Mouse (Mus musculus): Measurements from ENCODE around the gene Tcf15. TPM values are rescaled to one million over a fixed set of nuclear protein-coding genes. Genes with fewer than 3 reads are reported as not detected.

The Tcf15 gene
- under 1 TPM; 0.60 to 0.61 TPM for total RNA-seq (2021)

GRCm38 (mm10) chr2:152143279-152144157 lies at the start of gene Tcf15:
Tcf15 (plus strand) TSS chr2:152143561.
- peak in 1 of 2 experiments; percentile 70 for DNase-seq (ENCODE audit: extremely low spot score in 1 of 2, low spot score in 2 of 2)

DNA sequence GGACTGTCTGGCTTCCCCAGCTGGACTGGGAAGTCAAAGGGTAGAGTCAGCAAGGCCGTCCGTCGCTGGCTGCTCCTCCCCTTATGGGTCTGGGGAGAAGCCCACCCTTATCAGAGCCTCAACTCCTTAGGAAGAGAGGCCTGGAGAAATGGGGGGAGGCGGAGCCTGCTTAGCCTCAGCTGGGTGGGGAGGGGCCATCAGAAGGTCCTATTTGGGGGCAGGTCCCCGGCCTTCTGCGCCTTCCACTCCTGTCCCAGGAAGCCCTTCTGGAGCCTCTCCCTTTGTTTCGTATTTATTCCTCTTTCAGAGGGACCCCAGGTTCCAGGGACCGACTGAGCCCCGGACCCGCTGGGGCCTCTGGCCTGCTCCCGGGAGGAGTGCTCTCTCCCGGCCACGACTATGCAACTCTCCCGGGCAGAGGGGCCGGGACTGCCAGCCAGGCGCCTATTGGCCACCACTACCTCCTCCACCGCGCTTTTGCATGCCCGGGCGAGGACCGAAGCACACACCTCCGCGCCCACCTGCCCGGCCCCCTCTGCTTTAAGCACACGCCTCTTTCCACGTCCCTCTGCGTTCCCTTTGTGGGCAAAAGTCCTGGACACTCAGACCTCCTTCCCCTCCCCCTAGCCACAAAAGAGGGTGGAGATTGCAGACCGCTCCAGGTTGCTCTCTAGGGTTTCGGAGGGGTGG lies 48.4 kb upstream of the Tcf15 start:
- intact Hi-C loops (cut with DNase I): loop anchor here (10.0 kb wide), 1 partner anchor 270 kb away; no protein-coding TSS in a partner anchor
- DNase-seq (ENCODE audit: extremely low spot score in 1 of 2, low spot score in 2 of 2): no peak

More at GRCm38 (mm10) chr2:152143279-152144157, at the start of gene Tcf15:
- intact Hi-C loops (cut with DNase I): no loop called here

DNA sequence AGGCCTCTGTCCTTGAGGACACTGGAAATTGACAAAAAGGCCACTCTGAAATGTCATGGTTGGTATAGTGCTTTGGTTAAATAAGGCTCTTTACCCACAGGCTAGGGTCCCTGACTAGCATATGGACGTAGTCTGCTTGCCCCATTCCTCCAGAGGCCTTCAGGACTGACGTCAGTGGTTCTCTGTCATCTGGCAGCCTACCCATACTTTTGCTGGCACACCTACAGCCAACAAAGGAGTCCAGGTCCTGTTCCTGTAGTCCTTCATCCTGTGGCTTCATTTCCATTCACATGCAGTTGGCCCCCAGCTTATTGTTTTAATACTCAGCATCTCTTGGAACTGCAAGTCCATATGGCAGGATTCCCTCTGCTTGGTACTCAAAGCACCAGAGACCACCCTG lies 46.4 kb upstream of the Tcf15 start:
- DNase-seq (ENCODE audit: extremely low spot score in 1 of 2, low spot score in 2 of 2): no peak
- intact Hi-C loops (cut with DNase I): loop anchor here (10.0 kb wide), 1 partner anchor 268 kb away; no protein-coding TSS in a partner anchor

DNA sequence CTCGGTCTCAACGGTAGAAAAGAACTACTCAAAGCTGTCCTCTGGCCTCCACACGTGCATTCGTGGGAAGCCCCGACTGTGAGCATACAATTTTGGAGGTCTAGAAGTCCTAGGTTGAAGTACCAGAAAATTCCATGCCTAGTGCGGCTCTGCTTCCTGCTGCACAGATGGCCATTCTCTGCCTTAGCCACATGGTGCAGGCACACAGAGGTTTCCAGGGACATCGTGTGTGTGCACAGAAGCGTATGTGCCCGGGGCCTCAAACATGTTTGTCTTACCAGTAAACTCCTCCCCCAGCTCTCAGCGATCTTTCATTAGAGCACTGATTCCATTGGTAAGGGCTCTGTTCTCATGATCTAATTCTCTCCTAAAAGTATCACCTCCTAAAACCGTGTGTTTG lies 45.4 kb upstream of the Tcf15 start:
- DNase-seq (ENCODE audit: extremely low spot score in 1 of 2, low spot score in 2 of 2): no peak
- intact Hi-C loops (cut with DNase I): loop anchor here (10.0 kb wide), 1 partner anchor 267 kb away; no protein-coding TSS in a partner anchor

DNA sequence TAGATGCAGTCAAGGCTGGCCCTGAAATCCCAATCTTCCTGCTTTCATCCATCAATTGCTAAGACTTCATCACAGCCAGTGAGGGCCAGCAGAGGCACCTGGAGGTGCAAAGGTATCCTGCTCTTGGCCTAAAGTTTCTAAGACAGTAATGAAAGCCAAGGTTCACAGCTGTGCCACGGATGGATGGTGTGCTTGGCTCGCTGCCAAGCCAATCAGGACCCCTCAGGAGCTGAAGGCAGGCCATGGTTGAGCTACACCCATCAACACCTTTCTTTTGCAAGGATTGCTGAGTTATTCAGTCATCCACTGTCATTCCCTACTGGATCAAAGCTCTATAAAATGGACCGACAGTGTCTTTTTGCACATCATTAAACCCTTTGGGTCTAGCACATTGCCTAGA lies 43.8 kb upstream of the Tcf15 start:
- intact Hi-C loops (cut with DNase I): loop anchor here (10.0 kb wide), 1 partner anchor 265 kb away; no protein-coding TSS in a partner anchor
- DNase-seq (ENCODE audit: extremely low spot score in 1 of 2, low spot score in 2 of 2): no peak

DNA sequence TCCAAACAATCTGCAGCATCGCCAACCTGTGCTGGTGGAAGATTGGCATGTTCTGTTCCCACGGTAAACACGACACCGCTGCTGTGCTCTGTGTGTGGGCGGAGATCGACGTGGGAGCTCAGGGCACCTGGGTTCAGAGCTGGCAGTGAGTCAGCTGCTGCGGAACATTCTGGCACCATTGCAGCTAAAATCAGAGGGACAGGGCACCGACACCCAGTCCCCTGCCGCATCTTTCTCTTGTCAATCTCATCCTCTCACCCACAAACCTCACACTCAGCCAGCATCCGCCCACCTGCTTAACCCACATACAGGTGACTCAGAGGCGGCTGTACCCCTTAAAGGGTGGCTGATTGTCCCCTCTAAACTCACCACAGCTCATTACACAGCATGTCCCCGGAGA lies 41.6 kb upstream of the Tcf15 start:
- intact Hi-C loops (cut with DNase I): no loop called here
- no peak for DNase-seq (ENCODE audit: extremely low spot score in 1 of 2, low spot score in 2 of 2)

DNA sequence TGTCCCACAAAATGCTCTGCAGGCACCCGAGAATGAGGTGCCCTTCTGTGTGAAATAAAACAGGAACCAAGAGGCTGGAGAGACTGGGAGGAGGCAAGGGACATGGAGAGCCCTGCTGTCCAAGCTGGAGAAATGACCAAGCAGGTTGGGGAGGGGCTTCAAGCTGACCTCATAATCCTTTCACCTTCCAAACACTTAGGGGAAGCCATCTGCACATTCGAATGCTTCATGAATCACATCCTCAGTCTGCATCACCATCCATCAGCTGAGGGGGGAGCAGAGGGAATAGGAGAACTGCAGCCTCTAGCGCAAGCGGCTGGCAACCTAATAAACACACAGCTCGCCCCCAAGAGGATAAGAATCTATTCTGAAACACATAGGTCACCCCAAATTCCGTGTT lies 41.0 kb upstream of the Tcf15 start:
- intact Hi-C loops (cut with DNase I): no loop called here
- no peak for DNase-seq (ENCODE audit: extremely low spot score in 1 of 2, low spot score in 2 of 2)

DNA sequence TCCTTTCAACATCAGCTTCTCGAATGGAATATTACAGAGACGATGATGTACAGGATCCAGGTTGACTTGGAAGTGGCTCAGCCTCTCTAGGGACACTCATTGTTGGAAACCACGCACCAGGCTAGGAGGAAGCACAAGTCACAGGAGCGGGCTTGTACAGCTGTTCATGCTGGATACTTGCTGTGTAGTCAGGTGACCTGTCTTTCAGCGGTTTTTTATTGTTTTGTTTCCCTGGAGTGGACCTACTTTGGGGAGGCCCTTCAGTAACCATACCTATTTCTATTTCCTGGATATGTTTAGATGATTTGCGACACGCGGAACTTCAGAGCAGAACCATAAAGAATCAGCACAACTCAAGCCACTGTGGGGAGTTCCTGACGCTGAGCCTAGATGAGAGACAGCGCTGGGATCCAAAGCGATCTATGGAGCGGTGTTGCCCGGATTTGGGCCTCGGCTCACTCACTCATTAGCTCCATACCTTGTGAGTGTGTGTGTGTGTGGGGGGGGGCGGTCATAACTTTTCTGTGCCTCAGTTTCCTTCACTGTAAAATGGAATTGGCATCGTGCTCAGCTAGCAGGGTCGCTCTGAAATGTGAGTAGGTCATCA lies 38.5 kb upstream of the Tcf15 start:
- DNase-seq (ENCODE audit: extremely low spot score in 1 of 2, low spot score in 2 of 2): no peak
- intact Hi-C loops (cut with DNase I): no loop called here

DNA sequence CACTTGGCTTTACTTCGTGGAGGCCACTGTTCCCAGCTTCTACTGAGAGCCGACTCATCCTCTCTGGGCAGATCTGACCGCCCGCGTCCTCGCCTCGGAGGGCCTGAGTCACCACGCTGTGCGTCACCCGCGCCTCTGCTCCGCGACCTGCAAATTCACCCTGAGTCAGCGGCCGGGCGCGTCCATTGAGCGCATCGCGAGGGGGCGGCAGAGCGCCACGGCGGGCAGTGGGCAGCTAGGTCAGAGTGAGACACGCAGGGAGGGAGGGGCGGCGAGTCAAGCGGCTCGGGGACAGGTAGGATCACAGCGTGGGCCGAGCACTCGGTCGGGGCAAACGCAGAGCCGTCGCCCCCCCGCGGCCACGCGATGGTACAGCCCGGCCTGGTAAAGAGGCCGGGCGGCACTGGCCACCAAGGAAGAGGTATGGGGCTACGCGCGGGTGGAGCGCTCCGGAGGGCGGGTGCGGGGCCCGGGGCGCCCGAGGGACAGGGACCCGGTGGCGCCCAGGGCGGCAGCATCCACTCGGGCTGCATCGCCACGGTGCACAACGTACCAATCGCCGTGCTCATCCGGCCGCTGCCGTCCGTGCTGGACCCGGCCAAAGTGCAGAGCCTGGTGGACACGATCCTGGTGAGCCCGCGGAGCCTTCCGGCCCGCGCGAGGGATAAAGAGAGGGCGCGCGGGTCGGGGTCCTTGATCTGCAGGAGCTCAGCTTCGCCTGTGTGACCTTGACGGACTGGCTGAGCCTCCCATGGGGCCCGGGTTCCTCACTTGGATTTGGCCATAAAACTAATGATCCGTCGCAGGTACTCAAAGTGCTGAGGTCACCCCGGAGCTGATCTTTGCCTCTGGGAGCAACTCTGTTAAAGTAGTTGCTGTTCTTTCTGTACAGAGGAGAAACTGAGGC lies 37.8 kb upstream of the Tcf15 start, which contains the start of gene Srxn1:
TSS of gene Srxn1 (plus strand) at position 199 of the 907 bp plus-strand sequence.
- intact Hi-C loops (cut with DNase I): no loop called here
- DNase-seq (ENCODE audit: extremely low spot score in 1 of 2, low spot score in 2 of 2): peak in 1 of 2 experiments; percentile 91

DNA sequence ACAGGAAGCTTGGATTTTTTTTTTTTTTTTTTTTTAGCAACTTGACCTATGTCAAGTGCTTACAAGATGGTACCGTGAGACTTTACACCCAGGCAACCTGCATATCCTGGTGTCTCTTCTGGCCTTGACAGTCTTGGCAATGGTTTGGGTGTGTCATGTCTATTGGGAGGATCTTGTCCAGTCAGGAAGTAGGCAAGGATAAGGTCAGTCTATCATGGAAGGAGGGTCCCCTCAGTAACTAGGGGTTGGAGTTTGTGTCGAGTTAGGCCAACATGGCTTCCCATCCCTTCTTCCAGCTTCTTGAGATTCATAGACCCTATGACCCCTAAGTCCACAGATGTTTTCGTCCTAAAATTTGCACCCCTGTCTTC lies 37.2 kb upstream of the Tcf15 start:
- intact Hi-C loops (cut with DNase I): no loop called here
- DNase-seq (ENCODE audit: extremely low spot score in 1 of 2, low spot score in 2 of 2): no peak

GRCm38 (mm10) chr2:152106597-152106996 lies 36.8 kb upstream of the Tcf15 start:
- intact Hi-C loops (cut with DNase I): no loop called here
- DNase-seq (ENCODE audit: extremely low spot score in 1 of 2, low spot score in 2 of 2): no peak

GRCm38 (mm10) chr2:152108702-152109101 lies 34.7 kb upstream of the Tcf15 start:
- no peak for DNase-seq (ENCODE audit: extremely low spot score in 1 of 2, low spot score in 2 of 2)
- intact Hi-C loops (cut with DNase I): no loop called here

DNA sequence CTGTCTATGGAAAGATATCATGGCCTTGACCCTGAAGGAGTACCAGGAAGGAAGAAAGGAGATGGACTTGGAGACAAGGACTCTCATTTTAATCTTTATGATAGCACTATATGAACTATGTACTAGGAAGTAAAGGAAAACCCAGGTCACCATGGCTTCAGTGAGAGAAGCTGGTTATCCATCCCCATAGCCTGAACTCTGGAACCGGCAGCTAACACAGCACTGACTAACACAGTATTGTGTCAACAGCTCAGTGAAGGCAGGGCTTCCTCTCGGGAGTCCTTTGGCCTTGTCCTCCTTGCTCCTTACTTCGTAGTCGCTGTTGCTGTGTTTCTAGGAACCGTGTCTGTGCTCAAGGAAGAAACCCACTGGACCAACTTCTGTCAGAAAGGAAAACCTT lies 34.0 kb upstream of the Tcf15 start:
- no peak for DNase-seq (ENCODE audit: extremely low spot score in 1 of 2, low spot score in 2 of 2)
- intact Hi-C loops (cut with DNase I): no loop called here

DNA sequence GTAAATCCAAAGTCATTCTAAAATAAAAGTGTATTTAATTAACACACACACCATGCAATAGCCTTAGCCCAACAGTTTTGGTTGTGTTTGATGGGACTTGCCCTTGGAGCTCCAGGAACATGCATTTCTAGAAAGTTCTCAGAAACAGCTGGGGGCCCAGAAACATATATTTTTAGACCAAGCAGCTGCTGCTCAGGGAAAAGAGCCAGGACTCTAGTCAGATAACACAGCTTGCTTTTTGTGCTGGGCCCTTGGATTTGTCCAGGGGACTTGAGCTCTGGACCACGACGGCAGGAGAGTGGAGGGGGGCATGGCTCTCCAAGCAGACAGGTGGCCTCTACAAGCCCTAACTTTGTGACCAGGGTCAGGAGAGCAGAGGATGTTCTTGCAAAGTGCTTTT lies 32.0 kb upstream of the Tcf15 start:
- no peak for DNase-seq (ENCODE audit: extremely low spot score in 1 of 2, low spot score in 2 of 2)
- intact Hi-C loops (cut with DNase I): no loop called here

- intact Hi-C loops (cut with DNase I): loop anchor here (2.0 kb wide), 1 partner anchor 85 kb away; no protein-coding TSS in a partner anchor
- DNase-seq (ENCODE audit: extremely low spot score in 1 of 2, low spot score in 2 of 2): peak; percentile 86 to 90
Measured at GRCm38 (mm10) chr2:152111920-152112319, 31.4 kb upstream of the Tcf15 start.

DNA sequence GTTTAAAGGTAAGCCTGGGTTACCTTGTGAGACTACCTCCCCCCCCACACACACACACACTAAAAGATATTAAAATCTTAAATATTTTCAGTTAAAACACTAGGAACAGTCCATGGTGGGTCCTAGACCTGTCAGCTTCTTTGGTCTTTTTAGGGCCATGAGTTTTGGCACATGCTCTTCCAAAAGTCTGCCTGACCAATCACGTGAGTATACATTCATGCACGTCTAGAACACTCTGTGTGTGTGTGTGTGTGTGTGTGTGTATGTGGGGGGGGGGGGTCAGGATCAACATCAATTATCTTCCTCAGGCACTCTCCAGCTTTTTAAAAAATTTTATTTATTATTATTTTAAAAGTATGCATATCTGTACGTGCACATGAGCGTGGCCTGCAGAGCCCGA lies 30.9 kb upstream of the Tcf15 start:
- intact Hi-C loops (cut with DNase I): loop anchor here (2.0 kb wide), 1 partner anchor 84 kb away; no protein-coding TSS in a partner anchor

DNA sequence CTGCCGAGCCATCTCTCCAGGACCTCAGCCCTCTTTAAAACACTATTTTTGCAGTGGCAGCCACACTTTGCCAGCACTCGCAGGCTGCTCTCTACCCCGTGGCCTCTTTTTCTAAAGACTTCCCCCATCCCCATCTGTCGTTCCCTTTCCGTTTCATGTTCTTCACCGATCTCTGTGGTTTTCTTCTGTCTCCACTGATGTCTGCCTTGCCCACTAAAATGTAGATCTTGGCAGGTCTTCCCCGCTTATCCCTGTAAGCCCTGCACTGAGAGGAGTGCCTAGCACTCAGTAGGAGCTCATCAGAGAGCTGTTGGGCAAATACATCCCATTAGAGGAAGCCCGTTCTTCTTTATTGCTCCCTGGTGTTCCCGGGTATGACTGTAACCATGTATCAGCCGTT lies 30.4 kb upstream of the Tcf15 start:
- intact Hi-C loops (cut with DNase I): loop anchor here (2.0 kb wide), 1 partner anchor 84 kb away; no protein-coding TSS in a partner anchor
- DNase-seq (ENCODE audit: extremely low spot score in 1 of 2, low spot score in 2 of 2): no peak

More for the DNA sequence above, 30.9 kb upstream of the Tcf15 start:
- no peak for DNase-seq (ENCODE audit: extremely low spot score in 1 of 2, low spot score in 2 of 2)

All from left cerebral cortex, postnatal 10 days (tissue).